Mouse (Mus musculus): ENCODE measurements at regions not wholly inside any gene's neighbourhood (a gene's known extent, or its start where the extent isn't known, plus 50 kb on each side); places are given as distances from the start of the nearest gene placed in this dataset.

DNA sequence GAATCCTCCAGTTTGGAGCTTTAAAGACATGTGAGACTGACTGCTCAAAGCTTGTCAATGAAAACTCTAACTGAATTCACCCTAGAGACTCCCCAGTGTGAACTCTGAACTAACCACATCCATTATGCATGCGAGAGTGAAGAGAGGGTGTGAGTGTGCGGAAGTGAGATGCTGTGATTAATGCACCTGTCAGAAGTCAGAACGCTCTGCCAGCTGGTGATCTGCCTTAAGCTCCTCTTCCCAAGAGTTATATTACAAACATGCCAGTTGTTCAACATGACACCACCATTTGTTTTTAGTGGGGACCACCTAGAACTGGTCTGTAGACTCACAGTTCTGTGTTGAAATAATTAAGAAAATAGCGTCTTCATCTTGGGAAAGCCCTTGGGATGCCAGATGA lies 92.8 kb upstream of the Kbtbd8 start:
- TF ChIP-seq POLR2A (IDR thresholded peaks at IDR 0.05; ENCODE audit: insufficient read depth, low read depth, low read length) (no peak), CTCF (IDR thresholded peaks at IDR 0.05; ENCODE audit: insufficient read depth, low read depth, low read length) (no peak)
